Mouse (Mus musculus) cerebral cortex, adult 2 months (tissue): ENCODE data around the gene Il23r.

Experiments used
- WGBS: fragments of 180-500 bp; shearing (Covaris S2); methylation state at CpG from one replicate; pipeline ENCODE4 v1.1.7; 2018; 5-methylcytosine and 5-hydroxymethylcytosine counted together

Gene Il23r

DNA sequence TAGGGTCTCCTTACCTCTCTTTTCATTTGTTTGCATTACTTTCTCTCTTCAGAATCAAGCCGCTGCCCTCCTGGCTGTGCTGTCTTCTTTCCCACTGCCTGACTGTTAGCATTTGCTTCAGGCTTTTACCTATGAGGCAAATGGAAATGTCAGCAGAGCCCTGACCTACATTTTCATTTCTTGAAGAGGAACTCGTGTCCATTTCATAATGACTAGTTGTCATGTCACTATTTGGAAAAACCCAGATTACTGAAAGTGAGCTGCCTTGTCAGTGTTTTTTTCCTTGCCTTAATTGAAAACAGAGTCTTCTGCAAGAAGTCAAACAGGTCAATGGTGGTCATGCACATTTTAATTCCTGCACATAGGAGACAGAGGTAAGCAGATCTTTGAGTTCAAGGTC lies at the start of gene Il23r:
Il23r (minus strand) TSS at position 101 of the 400 bp plus-strand sequence.
- 77% methylated on average over 2 of the region's 2 CpGs for WGBS

DNA sequence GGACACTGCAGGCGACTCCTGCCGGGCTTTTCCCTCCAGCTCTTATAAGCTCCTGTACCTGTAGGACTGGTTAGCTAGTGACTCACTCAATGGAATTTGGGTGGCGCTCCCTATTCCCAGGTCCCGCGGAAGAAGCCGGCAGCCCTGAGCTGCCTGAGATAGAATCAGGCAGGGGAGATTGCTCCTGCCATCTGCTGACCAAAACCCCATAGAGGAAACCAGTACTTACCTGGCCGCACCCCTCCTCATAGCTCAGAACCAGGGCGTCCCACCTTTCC lies 44.1 kb upstream of the Il23r start, which contains the start of gene Tacstd2:
Tacstd2 (minus strand) TSS at position 20 of the 278 bp plus-strand sequence.
- WGBS: 15% methylated on average over 8 of the region's 8 CpGs

DNA sequence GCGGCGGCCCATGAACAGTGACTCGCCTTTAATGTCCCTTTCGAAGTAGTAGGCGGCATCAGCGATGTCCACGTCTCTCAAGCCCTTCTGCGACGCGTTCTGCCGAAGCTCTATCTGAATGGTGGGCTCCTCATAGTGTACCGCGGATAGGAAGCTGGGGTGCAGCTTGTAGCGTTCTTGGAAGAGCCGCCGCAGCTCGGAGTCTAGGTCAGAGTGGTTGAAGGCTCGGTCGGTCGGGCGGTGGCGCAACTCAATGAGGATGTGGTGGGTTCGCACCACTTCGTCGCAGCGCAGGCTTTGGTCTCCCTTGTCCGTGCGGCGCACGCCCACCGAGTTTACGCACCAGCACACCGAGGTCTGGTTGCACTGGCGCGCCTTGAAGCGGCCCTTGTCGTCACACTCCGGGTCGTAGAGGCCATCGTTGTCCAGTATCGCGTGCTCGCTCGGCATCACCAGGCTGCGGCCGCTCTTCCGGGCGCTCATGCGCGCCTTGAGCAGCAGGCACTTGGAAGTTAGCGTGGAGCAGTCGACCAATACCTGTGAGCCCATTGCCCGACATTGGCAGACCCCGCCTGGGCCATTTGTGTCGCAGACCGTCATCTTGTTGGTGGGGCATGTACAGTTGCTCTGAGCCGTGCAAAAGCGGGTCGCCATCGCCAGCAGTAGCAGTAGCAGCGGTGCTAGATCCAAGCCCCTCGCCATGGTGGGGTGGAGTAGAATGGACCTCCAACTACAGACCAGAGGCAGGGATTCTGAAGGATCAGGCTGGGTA lies 43.5 kb upstream of the Il23r start:
- WGBS: 1% methylated on average over 62 of the region's 62 CpGs

DNA sequence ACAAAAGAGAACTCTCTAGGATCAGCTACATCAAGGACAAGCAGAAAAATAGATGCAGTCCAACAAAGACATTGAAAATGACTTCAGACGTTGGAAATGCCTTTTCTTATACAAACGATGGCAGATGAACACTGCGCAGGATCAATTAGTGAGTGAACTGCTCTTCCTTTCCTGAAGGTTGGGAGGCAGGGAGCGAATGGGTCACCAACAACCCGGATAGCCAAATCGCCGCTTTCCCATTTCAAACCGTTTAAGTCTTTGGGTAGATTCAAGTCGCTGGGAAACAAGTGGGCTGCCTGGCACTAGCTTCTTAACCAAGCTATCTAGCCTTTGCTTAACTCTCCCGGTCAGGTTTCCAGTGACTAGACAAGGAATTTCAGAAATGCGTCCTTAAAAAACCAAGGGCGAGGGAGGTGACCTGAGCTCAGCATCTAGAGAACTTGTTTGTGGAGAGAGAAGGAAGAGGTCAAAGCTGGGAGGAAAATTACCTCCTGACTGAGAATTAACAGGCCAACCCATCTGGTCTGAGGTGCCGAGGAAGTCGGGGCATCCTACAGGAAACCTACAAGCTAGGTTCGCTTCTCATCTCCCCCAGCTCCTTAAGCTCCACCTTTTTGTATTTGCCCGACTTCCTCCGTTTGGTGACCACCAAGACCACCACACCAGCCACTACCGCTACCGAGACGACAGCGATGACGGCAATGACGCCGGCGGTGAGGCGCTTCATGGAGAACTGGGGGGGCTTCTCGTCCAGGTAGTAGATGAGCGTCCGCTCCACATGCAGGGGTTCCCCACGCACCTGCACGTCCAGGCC lies 42.7 kb upstream of the Il23r start:
- WGBS: 12% methylated on average over 31 of the region's 31 CpGs

DNA sequence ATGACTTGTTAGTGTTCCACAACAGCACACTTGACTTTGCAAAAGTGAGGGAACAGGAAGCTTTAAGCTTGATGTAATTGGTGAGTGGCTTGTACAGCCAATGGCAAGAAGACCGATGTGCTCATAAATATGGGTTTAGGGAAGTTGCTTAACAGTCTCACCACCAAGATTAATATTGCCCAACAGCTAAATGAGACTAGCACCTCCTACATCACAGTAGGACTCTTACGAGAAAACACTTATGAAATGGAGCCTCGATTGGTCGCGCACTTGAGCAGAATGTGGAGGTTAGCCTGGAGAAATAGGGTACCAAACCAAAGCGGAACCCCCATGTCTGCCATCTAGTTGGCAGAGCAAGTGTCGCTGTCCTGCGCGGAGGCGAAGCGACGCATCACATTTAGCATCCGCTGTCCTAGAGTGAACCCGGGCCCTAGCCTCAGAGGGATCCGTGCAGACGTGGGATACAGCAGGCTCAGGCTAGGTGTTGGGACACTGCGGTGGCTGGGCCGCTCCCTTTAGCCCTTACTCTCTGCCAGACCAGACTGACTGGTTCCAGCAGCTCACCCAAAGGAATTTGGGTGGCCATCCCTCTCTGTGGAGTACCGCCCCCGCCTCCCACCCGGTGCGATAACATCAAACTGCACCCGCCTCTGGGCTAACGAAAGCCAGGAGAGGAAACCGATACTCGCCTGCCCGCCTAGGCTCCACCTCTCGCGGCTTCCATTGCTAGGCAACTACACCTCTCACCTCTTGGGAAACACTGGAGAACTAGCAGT lies 41.2 kb upstream of the Il23r start:
- 9% methylated on average over 29 of the region's 29 CpGs for WGBS

DNA sequence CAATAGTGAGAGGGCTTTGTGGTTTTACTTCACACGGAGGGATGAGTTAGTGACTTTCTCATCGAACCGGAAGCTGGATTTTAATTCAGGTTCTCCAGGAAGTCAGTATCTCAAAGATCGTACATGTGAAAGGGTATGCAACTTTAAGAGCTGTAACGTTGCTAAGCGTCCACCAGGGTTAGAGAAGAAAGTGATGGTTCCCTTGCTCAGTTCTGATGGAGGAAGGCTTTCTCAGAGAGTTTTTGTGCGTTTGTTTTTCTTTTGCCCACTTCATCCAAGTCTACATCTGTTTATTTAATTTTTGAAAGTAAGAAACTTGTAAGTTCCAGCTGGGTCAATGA lies 40.1 kb upstream of the Il23r start:
- 80% methylated on average over 7 of the region's 7 CpGs for WGBS

DNA sequence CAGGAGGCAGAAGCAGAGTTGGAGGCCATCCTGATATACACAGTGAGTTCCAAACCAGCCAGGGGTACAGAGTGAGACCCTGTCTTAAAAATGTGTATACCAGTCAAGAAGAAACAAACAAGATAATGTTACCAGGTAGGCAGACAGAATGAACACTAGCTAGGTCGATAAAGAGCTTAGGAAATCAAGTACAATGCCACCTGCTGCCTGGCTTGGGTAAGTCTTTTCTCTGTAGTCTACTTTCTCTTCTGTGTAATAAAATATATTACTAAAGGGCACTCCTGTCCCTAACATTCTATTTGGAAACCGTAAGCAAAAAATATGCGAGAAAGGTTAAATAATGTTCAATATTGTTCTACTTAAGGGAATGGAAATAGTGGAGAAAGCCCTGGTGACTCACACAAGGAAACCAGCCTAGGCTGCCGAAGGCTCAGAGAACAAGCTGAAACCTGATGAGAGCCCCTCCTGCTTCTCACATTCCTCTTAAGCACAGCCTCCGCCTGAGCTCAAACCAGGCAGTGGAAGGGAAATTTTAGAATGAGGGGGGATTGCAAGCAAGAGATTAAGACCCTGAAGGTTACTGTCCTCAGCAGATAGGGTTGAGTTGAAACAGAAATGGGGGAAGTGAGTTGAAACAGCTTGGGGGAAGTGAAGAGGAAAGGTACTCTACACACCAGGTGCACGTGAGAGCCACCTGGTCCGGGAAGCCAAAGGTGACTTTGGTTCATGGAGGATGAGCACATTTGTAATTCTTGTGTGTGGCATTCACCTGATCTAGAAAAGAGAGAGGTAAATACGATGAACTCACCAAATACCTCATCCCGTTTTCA lies 39.6 kb upstream of the Il23r start:
- WGBS: 67% methylated on average over 9 of the region's 9 CpGs

DNA sequence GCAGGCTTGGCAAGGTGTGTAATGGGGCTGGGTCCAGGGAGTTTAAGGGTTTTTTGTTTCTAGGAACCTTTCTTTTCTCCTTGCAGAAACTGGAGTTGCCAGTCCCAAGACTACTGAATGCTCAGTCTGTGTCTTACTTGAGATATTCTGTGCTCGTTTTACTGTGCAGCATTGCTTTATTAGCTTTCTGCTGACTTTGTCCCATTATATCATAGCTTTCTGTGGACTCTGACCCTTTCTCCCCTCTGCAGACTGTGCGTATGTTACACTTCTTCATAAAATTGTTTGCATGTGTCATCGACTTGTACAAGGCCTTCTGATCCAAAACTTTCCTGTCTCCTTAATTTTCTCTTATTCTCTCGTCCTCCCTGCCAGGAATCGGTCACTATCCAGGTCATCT lies 34.7 kb upstream of the Il23r start:
- WGBS: 86% methylated on average over 5 of the region's 5 CpGs

DNA sequence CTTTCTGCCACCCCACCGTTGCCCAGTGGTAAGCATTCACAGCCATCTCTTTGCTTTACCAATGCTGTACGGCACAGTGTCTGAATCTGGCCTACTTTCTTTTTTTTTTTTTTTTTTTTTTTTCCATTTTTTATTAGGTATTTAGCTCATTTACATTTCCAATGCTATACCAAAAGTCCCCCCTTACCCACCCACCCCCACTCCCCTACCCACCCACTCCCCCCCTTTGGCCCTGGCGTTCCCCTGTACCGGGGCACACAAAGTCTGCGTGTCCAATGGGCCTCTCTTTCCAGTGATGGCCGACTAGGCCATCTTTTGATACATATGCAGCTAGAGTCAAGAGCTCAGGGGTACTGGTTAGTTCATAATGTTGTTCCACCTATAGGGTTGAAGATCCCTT lies 10.3 kb upstream of the Il23r start:
- 95% methylated on average over 2 of the region's 6 CpGs for WGBS

DNA sequence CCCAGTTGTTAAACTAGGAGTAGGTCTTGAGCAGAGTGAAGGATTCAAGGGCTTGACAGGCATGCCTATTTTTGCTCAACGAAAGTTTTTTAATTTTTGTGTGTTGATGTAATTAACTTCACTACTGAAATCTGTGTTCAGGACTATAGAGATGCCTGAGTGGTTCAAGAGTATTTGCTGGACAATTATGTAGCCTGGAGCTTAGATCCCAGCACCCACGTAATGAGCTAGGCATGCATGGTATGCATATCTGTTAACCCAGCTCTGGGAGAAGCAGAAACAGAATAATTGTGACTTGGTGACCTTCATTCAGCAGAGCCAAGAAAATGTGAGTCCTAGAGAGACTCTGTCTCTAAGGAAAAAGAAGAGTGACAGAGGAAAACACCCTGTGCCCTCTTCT lies 10.6 kb downstream of the Il23r start:
- 62% methylated on average over 2 of the region's 2 CpGs for WGBS

DNA sequence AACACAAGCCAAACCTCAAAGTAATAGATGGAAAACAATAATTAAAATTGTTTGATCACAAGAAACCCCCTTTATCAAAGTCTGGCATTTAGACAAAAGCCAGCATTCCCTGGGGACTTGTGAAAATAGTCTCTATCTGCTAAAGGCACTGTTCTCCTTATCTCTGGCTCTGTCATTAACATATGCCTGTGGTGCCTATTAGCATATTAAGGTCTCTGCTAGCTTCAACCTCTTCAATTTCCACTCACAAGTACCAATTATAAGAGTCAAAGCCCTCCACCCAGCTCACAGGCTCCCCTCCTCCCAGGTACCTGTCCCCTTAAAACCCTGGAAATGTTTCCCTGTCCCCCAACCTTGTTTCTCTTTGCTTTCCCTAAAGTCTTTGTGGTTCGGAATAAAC lies 20.4 kb downstream of the Il23r start:
- 62% methylated on average over 1 of the region's 1 CpGs for WGBS

DNA sequence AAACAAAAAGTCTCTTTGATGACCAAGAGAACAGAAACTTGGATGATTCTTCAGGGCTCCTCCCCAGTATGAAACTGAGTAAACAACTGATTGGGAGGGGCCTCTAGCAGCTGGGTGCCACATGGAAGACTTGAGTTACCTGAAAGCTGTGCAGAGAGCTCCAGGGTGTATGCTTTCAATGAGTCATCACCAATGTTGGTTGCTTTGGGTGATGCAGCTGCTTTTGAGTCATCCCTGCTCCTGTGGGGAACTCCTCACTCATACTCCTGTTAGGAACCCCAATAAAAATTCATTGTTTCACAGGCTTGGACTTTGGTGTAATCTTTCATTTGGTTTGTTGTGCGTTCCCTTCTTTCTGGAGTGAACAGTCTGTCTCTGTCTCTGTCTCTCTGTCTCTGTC lies 32.2 kb downstream of the Il23r start:
- WGBS: 90% methylated on average over 1 of the region's 1 CpGs

DNA sequence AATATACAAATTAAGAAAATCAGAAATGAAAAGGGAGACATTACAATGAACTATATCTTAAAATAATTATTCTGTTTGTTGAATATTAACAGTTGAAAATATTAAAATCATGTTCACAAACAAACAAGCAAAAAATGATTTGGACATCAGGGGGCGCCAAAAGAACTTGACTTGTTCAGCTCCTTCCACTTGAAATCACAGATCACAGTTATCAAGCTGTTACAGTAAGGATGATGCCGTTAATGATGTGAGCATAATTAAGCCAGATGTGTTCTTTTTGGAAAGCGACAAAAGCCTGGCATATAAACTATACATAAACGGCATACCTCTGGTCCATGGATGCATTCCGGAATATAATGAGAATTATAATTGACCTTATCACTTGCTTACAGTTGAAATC lies 40.3 kb downstream of the Il23r start:
- WGBS: 40% methylated on average over 5 of the region's 5 CpGs

DNA sequence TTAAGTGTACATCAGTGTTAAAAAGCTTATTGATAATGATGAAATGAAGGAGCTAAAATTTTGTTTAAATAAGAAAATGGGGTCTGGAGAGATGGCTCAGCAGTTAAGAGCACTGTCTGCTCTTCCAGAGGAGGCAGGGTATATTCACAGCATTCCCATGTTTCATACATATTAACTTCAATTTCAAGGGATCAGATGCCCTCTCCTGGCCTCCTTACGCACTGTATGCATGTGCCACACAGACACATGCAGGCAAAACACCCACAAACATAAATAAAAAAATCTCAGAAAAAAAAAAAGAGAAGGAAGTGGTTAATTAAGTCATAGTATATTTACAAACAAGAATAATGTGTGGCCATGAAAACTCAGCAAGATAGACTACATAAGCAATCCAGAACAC lies 45.8 kb downstream of the Il23r start:
- 85% methylated on average over 1 of the region's 1 CpGs for WGBS

DNA sequence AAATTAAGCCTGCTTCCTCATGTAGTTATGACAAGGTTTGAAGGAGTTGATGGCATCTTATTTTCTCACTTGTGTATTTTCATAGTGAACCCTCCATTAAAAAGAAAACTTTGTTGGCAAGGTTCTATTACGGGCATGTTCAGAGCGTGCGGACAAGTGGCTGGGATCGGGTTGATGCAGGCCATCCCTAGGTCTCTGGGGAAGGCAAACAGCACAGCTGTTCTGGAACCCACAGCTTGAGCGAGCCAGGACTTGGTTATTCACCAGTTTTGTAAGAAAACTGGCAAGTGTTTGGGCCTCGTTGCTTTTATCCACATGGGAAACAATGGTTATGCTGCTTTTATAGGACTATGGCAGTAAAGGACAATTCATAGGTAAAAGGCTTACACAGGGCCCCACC lies 48.5 kb downstream of the Il23r start:
- WGBS: 89% methylated on average over 6 of the region's 6 CpGs

DNA sequence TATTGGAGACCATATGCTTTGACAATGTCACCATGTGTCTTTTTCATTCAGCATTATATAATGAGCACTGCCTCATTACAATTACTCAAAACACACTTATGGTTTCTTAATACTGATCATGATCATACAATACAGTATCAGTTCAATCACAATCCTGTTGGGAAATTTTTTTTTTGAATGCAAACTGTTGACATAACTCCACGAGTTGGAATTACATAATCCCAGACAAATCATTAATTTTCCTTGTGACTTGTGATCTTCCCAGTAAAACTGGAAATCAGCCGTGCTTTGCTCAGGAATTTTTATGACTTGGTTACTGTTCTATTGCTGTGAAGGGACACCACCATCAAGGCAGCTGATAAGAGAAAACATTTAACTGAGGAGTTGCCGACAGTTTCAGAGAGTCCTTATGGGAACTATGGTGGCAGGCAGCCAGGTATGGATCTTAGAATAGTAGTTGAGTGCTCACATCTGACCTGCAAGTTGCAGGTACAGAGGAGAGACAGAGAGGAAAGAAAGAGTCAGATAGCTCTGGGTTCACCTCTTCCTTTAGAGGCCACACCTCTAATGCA lies 53.8 kb downstream of the Il23r start:
- WGBS: 73% methylated on average over 3 of the region's 3 CpGs

DNA sequence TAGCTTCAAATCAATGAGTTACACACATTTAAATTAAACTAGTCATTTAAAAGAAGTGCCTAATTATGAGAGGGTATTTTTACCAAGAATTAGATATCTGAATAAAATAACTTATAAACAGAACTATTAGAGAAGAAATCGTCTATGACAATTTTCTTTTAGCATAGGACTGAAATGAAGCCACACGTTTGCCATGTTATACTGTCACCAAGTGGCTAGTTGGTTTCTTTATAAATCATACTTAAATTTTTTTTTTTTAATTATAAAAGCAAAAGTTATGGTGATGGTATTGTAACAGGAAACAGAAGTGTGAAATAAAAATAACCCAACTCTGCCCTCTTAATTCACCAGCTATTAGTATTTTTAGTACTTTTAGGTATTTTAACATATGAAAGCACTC lies 55.4 kb downstream of the Il23r start:
- WGBS: 70% methylated on average over 2 of the region's 2 CpGs

DNA sequence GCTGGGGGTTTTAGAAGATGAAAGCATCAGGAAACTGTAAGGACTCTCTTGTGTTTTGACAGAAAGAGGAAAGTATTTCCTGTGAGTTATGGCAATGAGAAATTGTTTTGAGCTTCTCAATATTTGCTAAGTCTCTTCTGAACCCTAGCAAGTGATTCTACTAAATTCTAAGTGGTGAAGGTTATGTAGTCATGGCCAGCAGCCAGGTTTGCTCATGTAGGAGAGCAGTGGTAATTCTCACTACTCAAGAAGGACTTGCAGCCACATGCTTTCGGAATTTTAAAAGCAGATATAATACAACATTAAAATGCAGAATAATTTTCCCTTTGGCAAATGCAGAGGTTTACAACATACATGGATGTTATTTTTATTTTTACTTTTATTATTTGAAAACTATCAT lies 55.9 kb downstream of the Il23r start:
- 63% methylated on average over 1 of the region's 1 CpGs for WGBS

DNA sequence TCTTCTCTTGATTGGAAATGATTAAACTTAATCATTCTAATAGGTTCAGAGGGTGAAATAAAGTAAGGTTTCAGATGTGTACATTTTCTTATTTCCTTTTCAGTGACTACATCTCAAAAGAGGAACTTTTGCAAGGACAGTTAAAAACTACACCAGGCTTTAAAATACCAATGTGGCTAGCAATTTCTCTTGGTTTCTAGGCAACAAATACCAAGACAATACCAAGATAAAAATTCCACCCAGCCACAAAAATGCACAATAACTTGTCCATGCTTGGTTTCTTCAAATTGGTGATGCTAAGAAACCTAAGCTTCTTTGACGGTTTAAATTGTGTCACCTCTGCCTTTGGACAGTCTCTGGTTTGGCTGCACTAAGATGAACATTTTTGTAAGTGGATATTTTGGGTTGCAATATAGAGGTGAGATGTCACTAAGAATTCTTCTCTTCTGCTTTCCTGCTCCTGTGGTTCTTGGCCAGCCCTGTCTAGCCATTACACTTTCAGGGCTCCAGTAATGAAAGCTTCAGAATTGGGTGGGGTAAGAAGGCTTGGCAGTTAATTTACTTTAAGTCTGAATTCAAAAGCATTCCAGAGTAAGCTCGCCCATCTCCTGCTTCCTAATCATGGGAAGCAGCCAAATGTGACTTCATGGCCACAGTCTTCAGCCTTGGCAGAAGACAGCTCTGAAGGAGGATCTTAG lies 56.8 kb downstream of the Il23r start:
- WGBS: 38% methylated on average over 2 of the region's 2 CpGs

DNA sequence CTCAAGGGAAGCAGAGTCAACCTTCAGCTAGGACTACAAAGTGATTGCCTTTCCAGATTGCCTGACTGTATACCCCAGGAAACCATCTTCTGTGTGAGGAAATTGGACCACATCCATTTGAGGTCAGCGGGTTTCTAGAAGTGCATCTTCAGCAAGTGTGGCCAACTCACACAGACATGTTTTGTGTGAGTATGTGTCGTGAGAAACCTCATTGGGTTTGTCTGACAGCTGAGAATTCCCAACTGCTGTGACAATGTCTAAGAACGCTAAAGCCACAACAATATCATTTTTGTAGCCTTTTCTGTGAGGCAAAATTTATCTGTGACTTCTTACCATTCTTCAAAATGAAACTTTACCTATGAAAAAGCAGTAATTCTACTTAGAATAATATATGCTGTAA lies 59.8 kb downstream of the Il23r start:
- WGBS: 70% methylated on average over 3 of the region's 3 CpGs

DNA sequence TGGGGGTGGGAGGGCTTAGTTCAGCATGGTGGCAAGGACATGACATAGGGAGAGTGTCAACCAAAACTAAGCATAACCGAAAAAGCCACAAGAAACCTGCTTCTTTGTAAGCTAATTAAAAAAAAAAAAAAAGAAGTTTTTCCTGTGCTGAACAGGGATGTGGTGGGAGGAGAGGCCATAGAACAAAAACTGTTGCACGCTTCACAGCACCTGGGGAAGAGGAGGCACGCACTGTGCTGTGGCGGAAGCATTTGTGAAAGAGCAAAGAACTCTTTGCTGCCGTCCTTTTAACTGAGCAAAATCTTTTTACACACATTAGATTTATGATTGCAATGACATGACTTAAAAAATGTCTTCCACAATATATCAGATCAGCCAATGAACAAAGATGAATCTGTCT lies 69.9 kb downstream of the Il23r start:
- 84% methylated on average over 5 of the region's 5 CpGs for WGBS
